Mouse (Mus musculus): ENCODE measurements around the gene Noxred1. TPM values are rescaled to one million over a fixed set of nuclear protein-coding genes. Genes with fewer than 3 reads are reported as not detected.

Noxred1 gene
- polyA plus RNA-seq, 1 experiment, result 2.5 TPM

DNA sequence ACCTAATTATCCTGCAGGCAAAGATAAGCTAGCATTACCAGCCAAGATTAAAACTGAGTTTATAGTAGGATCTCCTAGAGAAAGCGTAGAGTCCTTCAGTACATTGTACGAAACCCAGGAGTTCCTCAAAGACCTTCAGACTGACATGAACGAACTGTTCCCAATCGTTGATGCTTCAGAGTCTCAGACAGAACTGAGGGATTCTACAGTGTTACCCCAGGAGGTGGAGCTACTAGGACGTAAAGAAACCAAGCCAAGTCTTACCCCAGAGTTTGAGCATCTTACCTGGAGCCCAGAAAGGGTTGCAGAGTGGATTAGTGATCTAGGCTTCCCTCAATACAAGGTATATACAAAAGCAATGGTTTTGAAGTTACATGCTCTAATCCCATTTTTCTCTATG is 36.8 kb downstream of the Noxred1 start:
- H3K4me1 ChIP-seq (ENCODE audit: control insufficient read depth, insufficient read depth, low read length), result peaks cover 6% of the 10 kb centered on the region; the same call in 1 of the 2 replicates
- no peak overlapping the region for H3K4me3 ChIP-seq (ENCODE audit: insufficient read depth, low read length)
- H3K27ac ChIP-seq (ENCODE audit: insufficient read depth, low read length), result no peak overlapping the region
- TF ChIP-seq POLR2A (IDR thresholded peaks at IDR 0.05; ENCODE audit: extremely low read depth, insufficient read depth, low read length), result no peak
- no peak for TF ChIP-seq CTCF (IDR thresholded peaks at IDR 0.05; ENCODE audit: extremely low read depth, insufficient read depth, low read length)

DNA sequence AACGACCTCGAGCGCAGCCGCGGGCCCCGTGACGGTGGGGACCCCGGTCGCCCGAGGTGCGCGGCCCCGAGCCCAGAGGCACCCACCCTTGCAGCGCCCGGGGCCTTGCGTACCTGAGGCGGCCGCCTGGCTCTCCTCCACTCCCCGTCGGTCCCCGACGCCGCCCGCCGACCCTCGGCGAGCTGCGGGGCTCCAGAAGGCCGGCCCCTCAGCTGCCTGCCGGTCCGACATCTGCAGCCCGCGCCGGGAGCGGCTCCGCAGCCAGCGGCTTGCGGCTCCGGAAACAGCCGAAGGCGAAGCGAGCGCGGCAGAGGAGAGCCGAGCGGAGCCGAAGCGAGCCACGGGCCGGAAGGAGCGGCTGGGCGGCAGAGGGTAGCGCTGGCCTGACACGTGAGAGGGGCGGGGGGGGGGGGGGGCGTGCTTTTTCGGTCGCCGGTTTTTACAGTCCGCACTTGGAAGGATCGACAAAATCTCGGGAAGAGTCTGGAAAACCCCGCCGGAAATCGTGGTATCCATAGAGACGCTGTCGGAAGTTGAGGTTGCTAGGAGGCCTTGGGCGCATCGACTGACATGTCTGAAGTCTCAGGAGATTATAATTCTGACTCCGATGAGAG is 38.5 kb downstream of the Noxred1 start, which contains the start of gene Tmed8:
Gene Tmed8, minus strand, starts transcription at position 482 of the 614 bp plus-strand sequence.
- H3K4me3 ChIP-seq (ENCODE audit: insufficient read depth, low read length), result peak within 1 kb of the TSS; percentile 78
- TF ChIP-seq CTCF (IDR thresholded peaks at IDR 0.05; ENCODE audit: extremely low read depth, insufficient read depth, low read length) (no peak), POLR2A (IDR thresholded peaks at IDR 0.05; ENCODE audit: extremely low read depth, insufficient read depth, low read length) (no peak)
- H3K4me1 ChIP-seq (ENCODE audit: control insufficient read depth, insufficient read depth, low read length), result peaks cover 6% of the 10 kb centered on the region; the same call in 1 of the 2 replicates
- H3K27ac ChIP-seq (ENCODE audit: insufficient read depth, low read length), result peak within 1 kb of the TSS; percentile 85

DNA sequence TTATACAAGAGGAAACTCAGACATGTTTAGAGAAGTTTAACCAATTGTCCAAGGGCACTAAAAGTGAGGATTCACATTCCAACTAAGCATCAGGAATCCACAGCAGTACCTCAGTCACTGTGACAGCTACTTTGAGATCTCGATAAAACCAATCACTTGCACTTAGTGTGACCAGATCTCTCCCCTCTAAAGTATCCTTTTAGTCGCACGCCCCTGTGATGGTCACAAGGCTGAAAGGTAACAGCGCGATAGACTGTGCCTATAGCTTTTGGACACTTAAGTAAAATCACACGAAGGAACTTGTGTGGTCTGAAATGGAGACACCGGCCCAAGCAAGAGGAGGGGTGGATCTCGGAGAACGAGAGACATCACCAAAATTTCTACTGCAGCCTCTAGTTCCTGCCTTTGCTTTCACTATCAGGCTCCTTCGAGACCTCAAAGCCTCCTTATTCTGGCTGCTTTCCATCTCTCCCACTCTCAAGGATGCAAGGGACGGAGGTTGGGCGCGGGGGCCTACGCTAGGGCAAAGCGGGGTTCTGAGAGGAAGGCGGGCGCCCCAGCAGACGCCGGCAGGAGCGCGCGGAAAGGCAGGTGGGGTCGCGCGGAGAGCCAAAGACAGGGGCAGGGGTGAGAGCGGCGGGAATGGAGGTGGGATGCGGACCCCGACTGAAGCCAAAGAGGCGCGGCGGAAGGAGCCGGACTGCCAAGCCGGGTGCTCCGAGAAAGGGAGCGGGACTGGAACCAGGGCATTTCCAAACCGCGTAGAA is 39.1 kb downstream of the Noxred1 start, which contains the start of gene Samd15:
Gene Samd15, plus strand, starts transcription at position 518 of the 767 bp plus-strand sequence.
- peaks cover 6% of the 10 kb centered on the region; the same call in 1 of the 2 replicates for H3K4me1 ChIP-seq (ENCODE audit: control insufficient read depth, insufficient read depth, low read length)
- H3K4me3 ChIP-seq (ENCODE audit: insufficient read depth, low read length), result peak within 1 kb of the TSS; percentile 78
- H3K27ac ChIP-seq (ENCODE audit: insufficient read depth, low read length), result peak within 1 kb of the TSS; percentile 85
- no peak for TF ChIP-seq POLR2A (IDR thresholded peaks at IDR 0.05; ENCODE audit: extremely low read depth, insufficient read depth, low read length)
- no peak for TF ChIP-seq CTCF (IDR thresholded peaks at IDR 0.05; ENCODE audit: extremely low read depth, insufficient read depth, low read length)

DNA sequence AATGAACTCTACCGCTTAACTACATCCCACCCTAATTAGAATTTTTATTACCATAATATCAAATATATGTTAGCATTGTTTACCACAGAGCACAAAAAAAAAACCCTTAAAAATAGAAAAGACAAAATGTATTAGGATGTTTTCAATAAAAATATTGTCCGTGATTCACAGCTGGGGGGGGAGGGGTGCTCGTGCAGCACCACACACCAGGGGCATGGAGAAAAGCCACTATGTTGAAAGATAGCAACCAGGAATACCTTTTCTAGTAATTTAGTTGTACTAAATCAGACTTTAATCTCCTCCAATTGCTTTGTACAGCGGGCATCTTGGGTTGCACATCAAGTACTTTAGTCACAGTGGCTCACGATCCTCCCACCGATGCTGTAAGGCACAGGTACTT is 39.7 kb downstream of the Noxred1 start:
- TF ChIP-seq POLR2A (IDR thresholded peaks at IDR 0.05; ENCODE audit: extremely low read depth, insufficient read depth, low read length), result no peak
- no peak for TF ChIP-seq CTCF (IDR thresholded peaks at IDR 0.05; ENCODE audit: extremely low read depth, insufficient read depth, low read length)
- no peak overlapping the region for H3K27ac ChIP-seq (ENCODE audit: insufficient read depth, low read length)
- peak overlapping the region; percentile 78 for H3K4me3 ChIP-seq (ENCODE audit: insufficient read depth, low read length)
- H3K4me1 ChIP-seq (ENCODE audit: control insufficient read depth, insufficient read depth, low read length), result peaks cover 6% of the 10 kb centered on the region; the same call in 1 of the 2 replicates

DNA sequence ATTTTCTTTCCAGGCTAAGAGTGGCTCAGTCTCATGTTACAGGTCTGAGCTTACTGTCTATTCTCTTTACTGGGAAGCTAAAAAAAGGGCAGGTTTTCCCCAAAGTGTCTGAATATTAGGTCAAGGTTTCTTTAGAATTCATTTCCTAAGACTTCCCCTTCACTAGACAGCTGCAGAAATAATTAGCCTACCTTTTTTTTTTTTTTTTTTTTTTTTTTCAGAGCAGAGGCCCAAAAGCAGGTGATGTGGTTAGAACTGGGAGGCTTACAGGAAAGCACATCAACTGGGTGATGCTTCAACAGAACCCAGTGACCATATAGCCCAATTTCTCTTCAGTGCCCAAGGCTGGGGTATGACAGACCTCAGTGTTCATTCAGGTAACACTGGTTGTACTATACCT is 42.2 kb downstream of the Noxred1 start:
- Histone ChIP-seq H3K27ac (ENCODE audit: insufficient read depth, low read length) (no peak overlapping the region), H3K4me3 (ENCODE audit: insufficient read depth, low read length) (no peak overlapping the region), H3K4me1 (ENCODE audit: control insufficient read depth, insufficient read depth, low read length) (peaks cover 6% of the 10 kb centered on the region; the same call in 1 of the 2 replicates)
- no peak for TF ChIP-seq CTCF (IDR thresholded peaks at IDR 0.05; ENCODE audit: extremely low read depth, insufficient read depth, low read length)
- no peak for TF ChIP-seq POLR2A (IDR thresholded peaks at IDR 0.05; ENCODE audit: extremely low read depth, insufficient read depth, low read length)

DNA sequence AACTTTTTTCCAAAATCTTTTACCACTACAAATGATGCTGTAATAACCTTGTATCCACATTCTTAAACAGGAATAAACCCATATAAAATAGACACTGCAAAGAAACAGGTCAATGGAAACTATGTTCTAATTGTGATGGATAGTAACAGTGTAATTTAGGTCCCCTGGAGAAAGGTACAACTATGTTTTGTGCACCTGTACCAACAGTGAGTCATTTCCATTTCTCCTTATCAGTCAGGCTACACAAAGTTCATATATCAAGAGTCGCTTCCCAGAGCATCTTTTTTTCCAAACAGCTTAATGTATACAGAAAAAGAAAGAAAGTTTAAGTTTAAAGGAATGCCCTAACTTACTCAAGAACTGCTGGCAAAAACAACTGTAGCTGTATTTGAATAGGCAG is 43.5 kb downstream of the Noxred1 start:
- Histone ChIP-seq H3K27ac (ENCODE audit: insufficient read depth, low read length) (no peak overlapping the region), H3K4me3 (ENCODE audit: insufficient read depth, low read length) (no peak overlapping the region), H3K4me1 (ENCODE audit: control insufficient read depth, insufficient read depth, low read length) (peaks cover 6% of the 10 kb centered on the region; the same call in 1 of the 2 replicates)
- TF ChIP-seq POLR2A (IDR thresholded peaks at IDR 0.05; ENCODE audit: extremely low read depth, insufficient read depth, low read length) (no peak), CTCF (IDR thresholded peaks at IDR 0.05; ENCODE audit: extremely low read depth, insufficient read depth, low read length) (no peak)

DNA sequence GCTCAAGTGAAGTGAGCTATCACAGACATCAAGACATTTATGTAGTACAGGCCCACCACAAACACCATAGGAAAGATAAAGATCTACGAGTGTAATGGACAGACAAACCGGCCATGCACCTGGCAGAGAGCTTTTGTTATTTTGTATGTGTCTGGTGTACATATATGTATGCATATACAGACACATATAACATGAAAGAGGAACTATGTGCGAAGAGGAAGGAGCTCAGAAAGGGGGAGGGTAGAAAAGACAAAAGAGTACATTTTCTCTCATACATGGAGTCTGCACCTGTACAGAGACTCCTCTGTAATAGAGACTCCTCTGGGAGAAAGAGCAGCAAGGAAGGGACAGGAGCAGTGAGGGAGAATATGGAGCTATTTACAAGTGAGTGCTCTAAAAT is 45.5 kb downstream of the Noxred1 start:
- Histone ChIP-seq H3K4me1 (ENCODE audit: control insufficient read depth, insufficient read depth, low read length) (peaks cover 4% of the 10 kb centered on the region; the same call in 1 of the 2 replicates), H3K27ac (ENCODE audit: insufficient read depth, low read length) (no peak overlapping the region), H3K4me3 (ENCODE audit: insufficient read depth, low read length) (no peak overlapping the region)
- no peak for TF ChIP-seq CTCF (IDR thresholded peaks at IDR 0.05; ENCODE audit: extremely low read depth, insufficient read depth, low read length)
- TF ChIP-seq POLR2A (IDR thresholded peaks at IDR 0.05; ENCODE audit: extremely low read depth, insufficient read depth, low read length), result no peak

DNA sequence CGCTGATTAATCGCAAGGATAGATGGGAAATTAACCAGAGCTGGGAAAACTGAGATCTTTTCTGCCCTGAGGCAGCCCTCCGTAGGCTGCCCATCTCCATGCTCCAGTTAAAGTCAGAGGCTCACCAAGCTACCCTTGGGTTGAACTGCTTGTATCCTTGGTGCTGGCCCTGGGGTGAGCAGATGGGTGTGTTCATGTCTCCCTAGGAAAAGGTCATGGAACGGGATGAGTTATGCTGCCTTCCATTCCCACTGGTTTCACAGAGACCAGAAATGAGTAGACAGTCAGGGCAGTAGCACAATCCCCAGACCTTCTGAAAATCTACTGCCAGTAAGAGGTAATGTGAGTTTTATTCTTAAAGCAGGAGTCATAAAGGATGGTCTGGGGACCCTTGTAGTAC is 60.9 kb downstream of the Noxred1 start:
- peaks cover 1% of the 10 kb centered on the region; the same call in 1 of the 2 replicates for H3K4me1 ChIP-seq (ENCODE audit: control insufficient read depth, insufficient read depth, low read length)
- no peak for TF ChIP-seq CTCF (IDR thresholded peaks at IDR 0.05; ENCODE audit: extremely low read depth, insufficient read depth, low read length)
- no peak for TF ChIP-seq POLR2A (IDR thresholded peaks at IDR 0.05; ENCODE audit: extremely low read depth, insufficient read depth, low read length)
- no peak overlapping the region for H3K4me3 ChIP-seq (ENCODE audit: insufficient read depth, low read length)
- no peak overlapping the region for H3K27ac ChIP-seq (ENCODE audit: insufficient read depth, low read length)

DNA sequence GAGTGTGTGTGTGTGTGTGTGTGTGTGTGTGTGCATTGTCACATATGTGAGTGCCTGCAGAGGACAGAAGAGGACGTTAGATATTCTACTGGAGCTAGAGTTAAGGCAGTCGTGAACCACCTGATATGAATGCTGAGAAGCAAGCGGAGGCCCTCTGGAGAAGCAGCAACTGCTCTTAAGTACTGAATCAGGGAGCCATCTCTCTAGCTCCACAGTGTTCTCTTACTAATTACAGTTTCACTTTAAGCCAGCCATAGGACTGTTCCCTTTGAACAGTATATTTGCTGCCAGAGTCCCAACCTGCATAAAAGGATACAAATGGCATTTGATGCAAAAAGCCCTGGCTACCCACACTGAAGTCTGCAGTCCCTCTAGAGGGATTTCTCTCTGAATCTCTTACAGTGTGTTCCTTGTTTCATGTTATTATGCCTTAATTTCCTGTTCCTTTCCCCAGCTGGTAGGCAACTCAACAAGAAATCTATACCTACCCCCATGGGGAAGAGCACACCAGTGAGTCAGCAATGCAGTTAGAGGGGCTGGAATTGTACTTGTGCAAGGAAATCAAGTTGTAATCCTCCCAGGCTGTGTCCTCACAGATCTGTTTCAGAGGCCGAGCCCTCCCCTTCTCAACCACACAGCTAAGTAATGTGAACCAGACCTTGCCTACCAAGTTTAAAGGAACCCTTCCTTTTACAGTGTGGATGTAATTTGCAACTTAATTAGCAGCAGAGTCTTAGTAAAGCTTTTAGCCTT is 63.2 kb downstream of the Noxred1 start:
- peaks cover 1% of the 10 kb centered on the region; the same call in 1 of the 2 replicates for H3K4me1 ChIP-seq (ENCODE audit: control insufficient read depth, insufficient read depth, low read length)
- no peak overlapping the region for H3K27ac ChIP-seq (ENCODE audit: insufficient read depth, low read length)
- TF ChIP-seq CTCF (IDR thresholded peaks at IDR 0.05; ENCODE audit: extremely low read depth, insufficient read depth, low read length) (no peak), POLR2A (IDR thresholded peaks at IDR 0.05; ENCODE audit: extremely low read depth, insufficient read depth, low read length) (no peak)
- no peak overlapping the region for H3K4me3 ChIP-seq (ENCODE audit: insufficient read depth, low read length)

Other genes with a start within 250 kb of the Noxred1 start
- 61.1 and 65.1 TPM in 2 replicates for gene Zdhhc22, start 248.3 kb downstream of the Noxred1 start, polyA plus RNA-seq (2012; rRNA removed)
- 39.0 and 41.3 TPM in 2 replicates for gene Tmem63c, start 217.4 kb downstream of the Noxred1 start, polyA plus RNA-seq (2012; rRNA removed)
- gene Ngb, start 136.2 kb downstream of the Noxred1 start, polyA plus RNA-seq (2012; rRNA removed), result 8.9 and 9.5 TPM in 2 replicates
- gene Gstz1, start 91.6 kb downstream of the Noxred1 start, polyA plus RNA-seq (2012; rRNA removed), result 93.6 and 96.5 TPM in 2 replicates
- gene Pomt2, start 90.8 kb downstream of the Noxred1 start, polyA plus RNA-seq (2012; rRNA removed), result 19.0 and 19.3 TPM in 2 replicates
- gene Samd15, start 39.0 kb downstream of the Noxred1 start, polyA plus RNA-seq (2012; rRNA removed), result 2.8 and 3.4 TPM in 2 replicates
- gene Tmed8, start 38.3 kb downstream of the Noxred1 start, polyA plus RNA-seq (2012; rRNA removed), result 20.5 and 21.5 TPM in 2 replicates
- gene Vipas39, start 27.5 kb upstream of the Noxred1 start, polyA plus RNA-seq (2012; rRNA removed), result 61.0 and 64.0 TPM in 2 replicates
- gene Ahsa1, start 27.7 kb upstream of the Noxred1 start, polyA plus RNA-seq (2012; rRNA removed), result 179 and 189 TPM in 2 replicates
- 0.23 and 0.25 TPM in 2 replicates for gene Ism2, start 61.0 kb upstream of the Noxred1 start, polyA plus RNA-seq (2012; rRNA removed)
- gene Sptlc2, start 149.6 kb upstream of the Noxred1 start, polyA plus RNA-seq (2012; rRNA removed), result 22.4 and 25.0 TPM in 2 replicates
- gene Slirp, start 205.2 kb upstream of the Noxred1 start, polyA plus RNA-seq (2012; rRNA removed), result 66.9 and 70.3 TPM in 2 replicates
- 17.1 and 17.4 TPM in 2 replicates for gene Alkbh1, start 205.3 kb upstream of the Noxred1 start, polyA plus RNA-seq (2012; rRNA removed)
- gene Snw1, start 233.5 kb upstream of the Noxred1 start, polyA plus RNA-seq (2012; rRNA removed), result 44.9 and 46.5 TPM in 2 replicates